Mouse (Mus musculus) midbrain, postnatal 0 days (tissue): ENCODE results near the gene Hikeshi. TPM values are rescaled to one million over a fixed set of nuclear protein-coding genes. Genes with fewer than 3 reads are reported as not detected.

ENCODE experiments used
- ATAC-seq: fragments of 200-750 bp; cut with Nextera tagmentation; 2 replicates; pipeline ENCODE4 v1.8.0; 2017; ENCODE audit warnings: moderate number of reproducible peaks, mild to moderate bottlenecking, moderate TSS enrichment, moderate library complexity; ENCODE audit not compliant: low FRiP score
- DNase-seq: peaks from one replicate; pipeline ENCODE4 v3.0.0-alpha.2; 2015; ENCODE audit warnings: low spot score
- H3K27ac ChIP-seq: fragments of 300-500 bp; sonication (generic); 2 replicates; pipeline ENCODE4 v1.5.1; 2014; ENCODE audit warnings: low read depth, mild to moderate bottlenecking, low read length, mixed read lengths
- H3K27me3 ChIP-seq: fragments of 300-500 bp; sonication (generic); 2 replicates; pipeline ENCODE4 v1.6.1; 2014; ENCODE audit warnings: low read length, control low read depth, mixed read lengths; ENCODE audit not compliant: insufficient read depth
- H3K36me3 ChIP-seq: fragments of 300-500 bp; sonication (generic); 2 replicates; pipeline ENCODE4 v1.6.1; 2014; ENCODE audit warnings: low read length, control low read depth, mixed read lengths; ENCODE audit not compliant: insufficient read depth
- H3K4me1 ChIP-seq: fragments of 300-500 bp; sonication (generic); 2 replicates; pipeline ENCODE4 v1.6.1; 2014; ENCODE audit warnings: mild to moderate bottlenecking, control low read depth, antibody characterized with exemption, low read length, mixed read lengths; ENCODE audit not compliant: insufficient read depth
- H3K4me2 ChIP-seq: fragments of 300-500 bp; sonication (generic); 2 replicates; pipeline ENCODE4 v1.6.1; 2014; ENCODE audit warnings: low read depth, mild to moderate bottlenecking, low read length, mixed read lengths; ENCODE audit not compliant: poor library complexity, severe bottlenecking
- H3K4me3 ChIP-seq: fragments of 300-500 bp; sonication (generic); 2 replicates; pipeline ENCODE4 v1.5.1; 2014; ENCODE audit warnings: low read depth, mild to moderate bottlenecking, low read length, moderate library complexity
- H3K9ac ChIP-seq: fragments of 300-500 bp; sonication (generic); replicated peaks from 2 replicates; pipeline ENCODE4 v1.6.1; 2014; ENCODE audit warnings: mild to moderate bottlenecking, low read length, moderate library complexity, mixed read lengths; ENCODE audit not compliant: poor library complexity, severe bottlenecking
- H3K9me3 ChIP-seq: fragments of 300-500 bp; sonication (generic); 2 replicates; pipeline ENCODE4 v1.6.1; 2016; ENCODE audit warnings: low read length, control low read depth
- CTCF ChIP-seq: IDR thresholded peaks from 2 replicates; pipeline ENCODE4 v1.5.1; 2016; ENCODE audit warnings: antibody characterized with exemption, mild to moderate bottlenecking
- WGBS: fragments of 180-500 bp; shearing (Covaris S2); extraction: QIAGEN DNeasy Blood & Tissue Kit; methylation state at CpG from one replicate; pipeline ENCODE4 v1.1.7; 2014; 5-methylcytosine and 5-hydroxymethylcytosine counted together
- polyA plus RNA-seq: library from polyadenylated mRNA; unstranded; fragments of >200 nt; fragmentation: Nextera tagmentation; extraction: Ambion mirVana; gene quantifications from 2 replicates; pipeline ENCODE4 v1.2.1, GENCODE M21; 2015
- total RNA-seq: library from RNA; depleted of rRNA; stranded (reverse); fragments of >200 nt; gene quantifications from 2 replicates; pipeline ENCODE4 v1.2.3, GENCODE M21; 2014

Gene Hikeshi
- total and polyA plus RNA-seq, 2 experiments from 2014 or later, result 55.6 to 123 TPM

DNA sequence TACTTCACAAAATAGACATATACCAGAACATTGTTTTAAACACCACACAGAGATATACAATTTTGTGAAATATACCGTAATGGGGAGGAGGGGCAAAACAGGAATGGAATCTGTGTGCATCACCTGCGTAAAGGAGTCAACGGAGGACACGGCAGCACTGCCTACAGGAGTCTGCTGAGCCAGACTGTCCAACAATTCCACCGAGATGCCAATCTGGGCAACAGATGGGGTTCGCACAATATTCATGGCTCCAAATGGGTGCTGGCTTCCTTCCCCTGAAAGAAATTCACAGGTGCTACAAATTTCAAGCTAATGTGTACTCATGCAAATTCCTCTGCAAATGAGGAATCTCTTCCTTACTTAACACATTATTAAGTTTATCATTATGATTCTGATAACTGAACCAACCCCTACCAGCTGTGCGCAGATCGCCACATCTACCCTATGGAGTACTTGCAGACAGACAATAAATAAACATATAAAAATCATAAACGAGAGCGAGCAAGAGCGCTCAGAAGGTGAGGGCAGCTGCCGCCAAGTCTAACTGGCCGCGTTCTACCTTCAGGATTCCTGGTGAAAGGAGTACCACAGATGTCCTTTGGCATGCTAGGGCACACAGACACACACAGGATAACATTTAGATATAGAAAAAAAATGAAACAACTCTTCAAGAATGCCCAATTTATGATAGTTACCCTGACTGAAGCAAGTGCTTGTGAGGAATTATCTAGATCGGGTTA lies 17.4 kb downstream of the Hikeshi start:
- TF ChIP-seq CTCF, result no peak
- ATAC-seq (no peak), DNase-seq (no peak)
- Histone ChIP-seq H3K27me3 (no peaks in the 10 kb centered on the region), H3K4me1 (no peaks in the 10 kb centered on the region), H3K27ac (no peak overlapping the region), H3K9ac (no peak overlapping the region), H3K4me3 (no peak overlapping the region), H3K4me2 (no peak overlapping the region), H3K9me3 (no peaks in the 10 kb centered on the region), H3K36me3 (peaks cover 3% of the 10 kb centered on the region; the same call in 1 of the 2 replicates)
- WGBS, result 99% methylated on average over 15 of the region's 15 CpGs

DNA sequence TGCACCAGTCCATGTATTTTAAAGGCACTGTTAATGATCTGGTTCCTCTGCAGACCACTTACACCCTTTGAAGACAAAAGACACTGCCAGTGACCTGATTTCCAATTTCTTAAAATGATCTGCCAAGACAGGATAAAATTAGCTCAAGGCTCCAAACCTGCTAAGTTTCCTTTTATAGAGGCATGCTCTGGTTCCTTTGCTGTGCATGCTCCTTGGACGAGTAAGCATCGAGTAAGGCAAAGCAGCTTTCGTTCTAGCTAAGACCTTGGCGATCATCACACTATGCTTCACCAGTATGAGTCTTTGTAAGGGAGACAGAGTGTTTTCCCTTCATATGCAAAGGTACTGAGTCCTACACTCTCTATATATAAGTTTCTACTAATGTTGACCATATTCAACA lies 23.2 kb downstream of the Hikeshi start:
- H3K4me2 ChIP-seq, result no peak overlapping the region
- H3K36me3 ChIP-seq, result peaks cover 10% of the 10 kb centered on the region; the same call in 1 of the 2 replicates
- H3K9me3 ChIP-seq, result no peaks in the 10 kb centered on the region
- no peak for TF ChIP-seq CTCF
- no peak overlapping the region for H3K4me3 ChIP-seq
- no peak overlapping the region for H3K27ac ChIP-seq
- no peaks in the 10 kb centered on the region for H3K4me1 ChIP-seq
- no peaks in the 10 kb centered on the region for H3K27me3 ChIP-seq
- ATAC-seq, result no peak
- DNase-seq, result no peak
- WGBS, result 84% methylated on average over 4 of the region's 4 CpGs
- H3K9ac ChIP-seq, result no peak overlapping the region

DNA sequence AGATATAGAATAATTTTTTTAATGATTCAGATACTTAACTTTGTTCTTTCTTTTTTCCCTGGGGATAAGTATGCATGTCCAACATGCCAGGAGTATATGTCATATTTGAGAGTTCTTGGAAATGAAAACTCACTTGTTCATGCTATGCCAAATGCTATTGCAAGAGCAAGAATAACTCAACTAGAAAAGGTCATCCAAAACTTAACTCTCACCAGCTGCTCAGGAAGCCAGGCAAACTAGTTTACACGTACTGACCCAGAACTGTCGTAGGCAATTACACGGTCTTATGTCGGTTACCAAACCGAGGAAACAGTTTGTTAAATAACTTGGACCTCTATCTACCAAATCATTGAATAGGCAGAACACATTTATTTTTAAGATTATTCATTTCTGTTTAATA lies 24.3 kb downstream of the Hikeshi start:
- no peak for TF ChIP-seq CTCF
- Histone ChIP-seq H3K27me3 (no peaks in the 10 kb centered on the region), H3K4me1 (no peaks in the 10 kb centered on the region), H3K9ac (no peak overlapping the region), H3K27ac (no peak overlapping the region), H3K4me2 (no peak overlapping the region), H3K4me3 (no peak overlapping the region), H3K36me3 (peaks cover 10% of the 10 kb centered on the region; the same call in 1 of the 2 replicates), H3K9me3 (no peaks in the 10 kb centered on the region)
- DNase-seq, result no peak
- WGBS, result 71% methylated on average over 5 of the region's 5 CpGs
- ATAC-seq, result no peak

DNA sequence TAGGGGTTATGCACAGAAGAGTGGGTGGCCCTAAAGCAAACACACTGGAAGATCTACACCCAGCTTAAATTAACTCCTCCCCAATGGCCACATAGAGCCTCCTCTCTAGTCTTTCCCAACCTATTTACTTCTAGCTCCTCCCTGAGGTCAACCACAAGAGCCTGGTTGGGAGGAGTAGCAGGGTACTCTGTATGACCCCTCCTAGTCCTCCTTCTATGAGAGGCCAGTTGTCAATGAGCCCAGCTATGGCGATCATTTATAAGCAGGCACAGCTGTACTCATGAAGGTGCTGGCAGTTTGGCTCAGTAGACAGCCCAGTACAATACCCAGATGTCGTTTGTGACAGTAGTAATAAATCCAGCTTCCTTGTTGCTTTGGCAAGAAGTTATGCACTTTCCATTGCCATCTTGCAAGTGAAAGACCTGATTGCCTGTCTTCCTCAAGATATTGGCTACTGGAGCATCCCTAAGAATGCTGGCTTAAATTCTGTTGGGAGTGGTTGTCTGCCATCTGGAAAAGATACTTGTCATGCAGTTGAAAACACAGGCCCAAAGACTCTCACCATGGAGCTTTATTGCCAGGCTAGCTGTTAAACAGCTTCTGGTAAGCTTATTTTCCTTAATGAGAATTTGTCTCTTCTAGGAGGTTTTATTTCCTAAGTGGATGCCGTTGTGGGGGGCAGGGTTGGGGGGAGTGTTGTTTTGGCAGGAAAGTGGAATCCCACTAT lies 27.4 kb downstream of the Hikeshi start:
- TF ChIP-seq CTCF, result no peak
- Histone ChIP-seq H3K9ac (no peak overlapping the region), H3K27me3 (no peaks in the 10 kb centered on the region), H3K27ac (no peak overlapping the region), H3K4me2 (no peak overlapping the region), H3K36me3 (peaks cover 7% of the 10 kb centered on the region; the same call in 1 of the 2 replicates), H3K4me1 (no peaks in the 10 kb centered on the region), H3K9me3 (no peaks in the 10 kb centered on the region), H3K4me3 (no peak overlapping the region)
- WGBS, result 92% methylated on average over 3 of the region's 3 CpGs
- no peak for DNase-seq
- no peak for ATAC-seq

DNA sequence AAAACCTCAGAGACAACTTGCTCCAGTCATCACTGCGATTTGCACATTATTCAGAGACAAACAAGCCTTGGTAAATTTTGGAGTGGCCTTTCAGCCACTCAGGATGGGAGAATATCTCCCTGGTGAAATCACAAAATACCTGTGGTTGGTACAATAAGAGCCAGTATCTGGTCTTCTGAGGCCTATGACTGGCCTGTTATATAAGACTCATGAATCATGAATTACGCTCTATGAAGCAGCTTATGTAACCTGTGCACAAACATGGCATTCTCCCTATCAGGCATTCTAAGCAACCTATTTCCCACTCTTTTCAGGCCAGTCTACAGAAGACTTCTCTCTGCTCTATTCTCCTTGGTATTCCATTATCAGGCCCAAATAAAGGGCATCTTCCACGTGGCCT lies 28.6 kb downstream of the Hikeshi start:
- Histone ChIP-seq H3K9me3 (no peaks in the 10 kb centered on the region), H3K36me3 (peaks cover 7% of the 10 kb centered on the region; the same call in 1 of the 2 replicates), H3K4me1 (no peaks in the 10 kb centered on the region), H3K27ac (no peak overlapping the region), H3K9ac (no peak overlapping the region), H3K4me2 (no peak overlapping the region), H3K27me3 (no peaks in the 10 kb centered on the region), H3K4me3 (no peak overlapping the region)
- ATAC-seq (no peak), DNase-seq (no peak)
- WGBS, result 91% methylated on average over 3 of the region's 3 CpGs
- TF ChIP-seq CTCF, result no peak

DNA sequence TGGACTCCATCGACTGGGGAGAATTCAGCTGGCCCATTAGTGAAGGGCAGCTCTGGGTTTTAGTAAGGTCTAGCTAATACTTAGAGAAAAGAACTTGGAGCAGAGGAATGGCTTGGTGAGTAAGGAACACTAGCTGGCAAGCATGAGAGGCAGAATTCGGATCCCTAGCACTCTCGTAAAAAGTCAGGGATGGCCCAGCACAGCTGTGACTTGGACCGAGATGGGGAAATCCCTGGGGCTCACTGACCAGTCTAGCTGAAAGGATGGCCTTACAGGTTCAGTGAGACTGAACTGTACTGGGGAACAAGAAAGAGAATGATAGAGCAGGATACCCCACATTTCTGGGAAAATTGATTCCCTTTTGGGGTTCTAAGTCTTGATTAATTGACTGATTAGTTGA lies 31.3 kb downstream of the Hikeshi start:
- no peaks in the 10 kb centered on the region for H3K27me3 ChIP-seq
- WGBS, result 84% methylated on average over 4 of the region's 4 CpGs
- H3K4me3 ChIP-seq, result no peak overlapping the region
- no peaks in the 10 kb centered on the region for H3K36me3 ChIP-seq
- no peak overlapping the region for H3K4me2 ChIP-seq
- H3K9me3 ChIP-seq, result no peaks in the 10 kb centered on the region
- ATAC-seq, result no peak
- TF ChIP-seq CTCF, result no peak
- H3K9ac ChIP-seq, result no peak overlapping the region
- H3K4me1 ChIP-seq, result no peaks in the 10 kb centered on the region
- DNase-seq, result no peak
- H3K27ac ChIP-seq, result no peak overlapping the region
